Mouse (Mus musculus): Measurements from ENCODE around the gene Slc30a10.

Slc30a10 gene

GRCm38 (mm10) chr1:185454575-185454954, at the start of gene Slc30a10:
Gene Slc30a10, plus strand, starts transcription at chr1:185454848.
- DNase-seq, result peak; percentile 52

GRCm38 (mm10) chr1:185405921-185406320, 48.7 kb upstream of the Slc30a10 start:
- no peak for DNase-seq

- no peak for DNase-seq
Measured at GRCm38 (mm10) chr1:185409831-185410230, 44.8 kb upstream of the Slc30a10 start.

- no peak for DNase-seq
Measured at GRCm38 (mm10) chr1:185418011-185418410, 36.6 kb upstream of the Slc30a10 start.

- no peak for DNase-seq
Measured at GRCm38 (mm10) chr1:185419805-185420204, 34.8 kb upstream of the Slc30a10 start.

- DNase-seq, result no peak
Measured at GRCm38 (mm10) chr1:185420776-185421175, 33.9 kb upstream of the Slc30a10 start.

- DNase-seq, result no peak
Measured at GRCm38 (mm10) chr1:185426583-185426982, 28.1 kb upstream of the Slc30a10 start.

- no peak for DNase-seq
Measured at GRCm38 (mm10) chr1:185430488-185430887, 24.2 kb upstream of the Slc30a10 start.

- DNase-seq, result no peak
Measured at GRCm38 (mm10) chr1:185431245-185431997, 23.2 kb upstream of the Slc30a10 start.

- no peak for DNase-seq
Measured at GRCm38 (mm10) chr1:185431998-185432317, 22.7 kb upstream of the Slc30a10 start.

GRCm38 (mm10) chr1:185433112-185433511, 21.5 kb upstream of the Slc30a10 start:
- DNase-seq, result no peak

GRCm38 (mm10) chr1:185438841-185439580, 15.6 kb upstream of the Slc30a10 start:
- DNase-seq, result peak; percentile 56

- DNase-seq, result no peak
Measured at GRCm38 (mm10) chr1:185441703-185442472, 12.8 kb upstream of the Slc30a10 start.

- DNase-seq, result no peak
Measured at GRCm38 (mm10) chr1:185448936-185449335, 5.7 kb upstream of the Slc30a10 start.

- no peak for DNase-seq
Measured at GRCm38 (mm10) chr1:185449727-185450126, 4.9 kb upstream of the Slc30a10 start.

- no peak for DNase-seq
Measured at GRCm38 (mm10) chr1:185451077-185451476, 3.6 kb upstream of the Slc30a10 start.

GRCm38 (mm10) chr1:185451495-185451894, 3.2 kb upstream of the Slc30a10 start:
- no peak for DNase-seq

GRCm38 (mm10) chr1:185452461-185452860, 2.2 kb upstream of the Slc30a10 start:
- DNase-seq, result no peak

GRCm38 (mm10) chr1:185454144-185454543, 504 bp upstream of the Slc30a10 start:
- DNase-seq, result no peak

- peak; percentile 74 for DNase-seq
Measured at GRCm38 (mm10) chr1:185454955-185455701, 480 bp downstream of the Slc30a10 start.

- DNase-seq, result no peak
Measured at GRCm38 (mm10) chr1:185456327-185456726, 1.7 kb downstream of the Slc30a10 start.

GRCm38 (mm10) chr1:185460096-185460495, 5.4 kb downstream of the Slc30a10 start:
- DNase-seq, result no peak

- no peak for DNase-seq
Measured at GRCm38 (mm10) chr1:185462889-185463288, 8.2 kb downstream of the Slc30a10 start.
